Mouse (Mus musculus) frontal cortex, postnatal 25 days (tissue): ENCODE measurements around the gene Appl2.

Experiments
- DNase-seq, 2 experiments: peaks; one replicate each; pipeline ENCODE4 v3.0.0; 2022; ENCODE audit warnings: low spot score in 2 of 2

Gene Appl2

GRCm38 (mm10) chr10:83565449-83566441 is 82.8 kb downstream of the Appl2 start:
- DNase-seq, result no peak

GRCm38 (mm10) chr10:83563005-83563404 is 85.5 kb downstream of the Appl2 start:
- DNase-seq, result no peak
